Mouse (Mus musculus) adrenal gland, postnatal 36 days (tissue): Measurements from ENCODE around the gene Lrp10. TPM values are rescaled to one million over a fixed set of nuclear protein-coding genes. Genes with fewer than 3 reads are reported as not detected.

Experiments
- DNase-seq, 2 experiments: peaks; one replicate each; pipeline ENCODE4 v3.0.0; 2021; ENCODE audit warnings: mixed read lengths in 1 of 2
- long read RNA-seq, 2 experiments: library from polyadenylated mRNA; stranded (forward); transcript quantifications; one replicate each; pipeline ENCODE4 v2.0.0; 2021; ENCODE audit warnings: borderline sequencing depth in 2 of 2
- total RNA-seq, 2 experiments: library from RNA; stranded (reverse); gene quantifications; 2 replicates each; pipeline ENCODE4 v1.2.3; 2021

The Lrp10 gene
- total RNA-seq: 100 to 1,000 TPM; 106 to 131 TPM
- long read RNA-seq, experiment 1, full-length matches to known transcripts: 52 of 99 reads
- long read RNA-seq, experiment 1, partial matches to known transcripts: 44 of 99 reads
- long read RNA-seq, experiment 1, other reads (novel, unspliced or antisense): 3 of 99 reads
- long read RNA-seq, experiment 2, full-length matches to known transcripts: 67 of 83 reads
- long read RNA-seq, experiment 2, partial matches to known transcripts: 10 of 83 reads
- long read RNA-seq, experiment 2, other reads (novel, unspliced or antisense): 6 of 83 reads

GRCm38 (mm10) chr14:54463959-54464292, at the start of gene Lrp10:
Lrp10 (plus strand) TSS chr14:54464137.
- peak; percentile 94 to 96 for DNase-seq

- DNase-seq: no peak
Measured at GRCm38 (mm10) chr14:54415241-54416020, 48.5 kb upstream of the Lrp10 start.

- DNase-seq: no peak
Measured at GRCm38 (mm10) chr14:54416229-54416775, 47.6 kb upstream of the Lrp10 start.

- no peak for DNase-seq
Measured at GRCm38 (mm10) chr14:54416830-54417229, 47.1 kb upstream of the Lrp10 start.

GRCm38 (mm10) chr14:54417623-54418081, 46.3 kb upstream of the Lrp10 start, which contains the start of gene Slc7a7:
Slc7a7 (minus strand) TSS chr14:54417780.
- peak in 1 of 2 experiments; percentile 34 for DNase-seq

- DNase-seq: no peak
Measured at GRCm38 (mm10) chr14:54421014-54421413, 42.9 kb upstream of the Lrp10 start.

- peak in 1 of 2 experiments; percentile 52 for DNase-seq
Measured at GRCm38 (mm10) chr14:54423406-54423805, 40.5 kb upstream of the Lrp10 start.

GRCm38 (mm10) chr14:54424634-54425033, 39.3 kb upstream of the Lrp10 start:
- DNase-seq: no peak

- no peak for DNase-seq
Measured at GRCm38 (mm10) chr14:54425540-54425939, 38.4 kb upstream of the Lrp10 start.

GRCm38 (mm10) chr14:54426003-54426688, 37.8 kb upstream of the Lrp10 start:
- DNase-seq: no peak

GRCm38 (mm10) chr14:54426689-54427398, 37.1 kb upstream of the Lrp10 start, which contains the start of gene Mrpl52:
Mrpl52 (plus strand) TSS chr14:54426909.
- DNase-seq: peak; percentile 94 to 97

GRCm38 (mm10) chr14:54427696-54428095, 36.2 kb upstream of the Lrp10 start:
- DNase-seq: no peak

GRCm38 (mm10) chr14:54428421-54428820, 35.5 kb upstream of the Lrp10 start:
- no peak for DNase-seq

- DNase-seq: no peak
Measured at GRCm38 (mm10) chr14:54429332-54430093, 34.4 kb upstream of the Lrp10 start.

- DNase-seq: peak in 1 of 2 experiments; percentile 54
Measured at GRCm38 (mm10) chr14:54430406-54431145, 33.4 kb upstream of the Lrp10 start.

GRCm38 (mm10) chr14:54431334-54432077, 32.4 kb upstream of the Lrp10 start, which contains the start of gene Mmp14:
Mmp14 (plus strand) TSS chr14:54431612.
- peak; percentile 80 to 86 for DNase-seq

GRCm38 (mm10) chr14:54432078-54432836, 31.7 kb upstream of the Lrp10 start:
- DNase-seq: peak; percentile 57 to 76
